Mouse (Mus musculus) midbrain, embryonic 15.5 days (tissue): ENCODE results near the gene Magi2. TPM values are rescaled to one million over a fixed set of nuclear protein-coding genes. Genes with fewer than 3 reads are reported as not detected.
A peak's percentile ranks its signal among the peaks of the same experiment; 100 is the strongest.

Source experiments
- ATAC-seq: fragments of 200-750 bp; cut with Nextera tagmentation; replicated peaks from 2 replicates; pipeline ENCODE4 v1.8.0; 2017; ENCODE audit warnings: moderate TSS enrichment
- H3K27ac ChIP-seq: fragments of 300-500 bp; sonication (generic); 2 replicates; pipeline ENCODE4 v1.5.1; 2015; ENCODE audit warnings: mild to moderate bottlenecking, inconsistent platforms
- H3K27me3 ChIP-seq: fragments of 300-500 bp; sonication (generic); replicated peaks from 2 replicates; pipeline ENCODE4 v1.6.1; 2015; ENCODE audit warnings: inconsistent platforms
- H3K36me3 ChIP-seq: fragments of 300-500 bp; sonication (generic); replicated peaks from 2 replicates; pipeline ENCODE4 v1.6.1; 2015; ENCODE audit warnings: inconsistent platforms
- H3K4me1 ChIP-seq: fragments of 300-500 bp; sonication (generic); 2 replicates; pipeline ENCODE4 v1.6.1; 2015; ENCODE audit warnings: inconsistent platforms
- H3K4me2 ChIP-seq: fragments of 300-500 bp; sonication (generic); 2 replicates; pipeline ENCODE4 v1.6.1; 2015; ENCODE audit warnings: inconsistent platforms, mild to moderate bottlenecking, moderate library complexity
- H3K4me3 ChIP-seq: fragments of 300-500 bp; sonication (generic); 2 replicates; pipeline ENCODE4 v1.5.1; 2015; ENCODE audit warnings: mild to moderate bottlenecking, inconsistent platforms
- H3K9ac ChIP-seq: fragments of 300-500 bp; sonication (generic); 2 replicates; pipeline ENCODE4 v1.6.1; 2015; ENCODE audit warnings: mild to moderate bottlenecking, inconsistent platforms
- H3K9me3 ChIP-seq: fragments of 300-500 bp; sonication (generic); 2 replicates; pipeline ENCODE4 v1.6.1; 2016; ENCODE audit warnings: inconsistent platforms
- WGBS: fragments of 180-500 bp; shearing (Covaris S2); methylation state at CpG from one replicate; pipeline ENCODE4 v1.1.7; 2015; ENCODE audit warnings: mixed read lengths; 5-methylcytosine and 5-hydroxymethylcytosine counted together
- polyA plus RNA-seq: library from polyadenylated mRNA; unstranded; fragments of >200 nt; fragmentation: Nextera tagmentation; extraction: Ambion mirVana; gene quantifications from 2 replicates; pipeline ENCODE4 v1.2.1, GENCODE M21; 2015

The Magi2 gene
- polyA plus RNA-seq, 1 experiment from 2014 or later, result 35.9 TPM

DNA sequence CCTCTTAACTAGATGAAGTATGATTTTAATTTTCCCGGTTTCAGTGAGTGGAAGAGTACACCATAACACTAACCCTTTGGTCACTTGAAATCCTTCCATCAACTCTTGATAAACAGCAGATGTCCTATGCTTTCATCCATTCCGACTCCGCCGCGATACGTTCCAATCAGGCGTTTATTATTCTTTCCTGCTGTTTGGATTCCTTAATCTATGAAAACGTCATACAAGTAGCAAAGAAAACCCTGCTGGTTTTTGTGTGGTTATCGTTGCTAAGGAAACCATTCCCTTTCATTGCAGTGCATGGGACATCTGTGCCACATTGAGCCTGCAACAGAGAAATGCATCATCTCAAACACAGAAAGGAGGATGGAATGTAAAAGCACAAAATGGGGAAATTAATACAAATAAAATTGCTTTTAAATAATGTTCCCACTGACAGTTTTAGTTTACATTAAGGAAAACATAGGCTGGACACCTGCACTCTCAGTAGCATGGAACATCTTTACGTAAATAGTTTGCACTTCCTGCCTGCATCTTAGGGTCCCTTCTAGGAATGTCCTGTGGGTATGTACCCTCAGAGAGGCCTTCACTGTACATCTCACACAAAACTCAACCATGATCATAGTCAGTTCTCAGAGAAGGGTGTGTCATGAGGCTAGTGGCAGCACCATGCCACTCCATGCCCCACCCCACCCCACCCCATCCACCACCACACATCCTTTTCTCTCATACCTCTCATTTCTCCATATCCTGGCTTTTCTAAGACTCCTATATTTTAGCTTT lies 914.0 kb downstream of the Magi2 start:
- Histone ChIP-seq H3K36me3 (no peaks in the 10 kb centered on the region), H3K4me3 (no peak overlapping the region), H3K27ac (no peak overlapping the region), H3K27me3 (no peaks in the 10 kb centered on the region), H3K4me1 (peaks cover 15% of the 10 kb centered on the region), H3K9me3 (no peaks in the 10 kb centered on the region), H3K4me2 (peak overlapping the region; percentile 27), H3K9ac (no peak overlapping the region)
- WGBS, result 19% methylated on average over 10 of the region's 10 CpGs
- peak; percentile 84 for ATAC-seq

DNA sequence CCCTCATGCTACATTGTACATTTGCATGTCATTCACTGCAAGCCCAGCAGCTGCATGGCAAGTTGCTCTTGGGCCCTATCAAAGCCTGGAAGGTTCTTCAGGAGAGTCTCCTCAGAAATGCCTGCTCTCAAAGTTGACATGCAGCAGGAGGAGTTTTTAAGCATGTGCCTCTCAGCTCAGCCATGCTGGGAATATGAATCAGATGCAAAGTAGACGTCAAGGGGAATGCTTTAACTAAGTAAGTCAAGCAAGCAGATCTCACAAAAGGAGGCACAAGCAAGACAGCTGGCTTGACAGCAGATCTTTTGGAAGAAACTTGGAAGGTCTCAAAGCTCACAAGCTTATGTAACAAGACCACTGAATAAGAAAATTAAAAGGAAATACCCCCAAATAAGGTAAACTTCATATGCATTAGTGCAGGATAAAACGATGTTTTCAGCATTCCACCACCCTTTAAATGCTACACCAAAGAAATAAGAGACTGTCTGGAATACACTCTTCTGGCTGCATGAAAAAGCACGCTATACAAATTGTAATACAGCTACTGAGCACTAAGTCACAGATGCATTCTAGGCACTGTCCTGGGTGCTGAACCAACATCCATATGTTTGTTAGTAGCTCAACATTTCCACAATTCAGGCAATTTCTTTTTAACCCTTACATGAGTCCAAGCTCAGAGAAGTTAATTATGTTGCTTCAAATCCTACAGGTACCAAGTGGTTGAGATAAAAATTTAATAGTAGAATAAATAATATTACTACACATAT lies 926.7 kb downstream of the Magi2 start:
- WGBS, result 23% methylated on average over 3 of the region's 3 CpGs
- Histone ChIP-seq H3K4me2 (no peak overlapping the region), H3K27ac (no peak overlapping the region; the same call in 1 of the 2 replicates), H3K36me3 (no peaks in the 10 kb centered on the region), H3K9ac (no peak overlapping the region), H3K4me3 (no peak overlapping the region), H3K4me1 (peaks cover 8% of the 10 kb centered on the region), H3K27me3 (no peaks in the 10 kb centered on the region), H3K9me3 (no peaks in the 10 kb centered on the region)
- 0 out of 2 replicates have a peak, but pooled peaks have one; percentile 50 for ATAC-seq

GRCm38 (mm10) chr5:20196765-20197164 lies 969.9 kb downstream of the Magi2 start:
- Histone ChIP-seq H3K27ac (peak overlapping the region; percentile 23; the same call in 1 of the 2 replicates), H3K4me2 (no peak overlapping the region), H3K27me3 (no peaks in the 10 kb centered on the region), H3K9me3 (no peaks in the 10 kb centered on the region), H3K4me3 (no peak overlapping the region), H3K36me3 (no peaks in the 10 kb centered on the region), H3K9ac (no peak overlapping the region), H3K4me1 (no peaks in the 10 kb centered on the region)
- 48% methylated on average over 5 of the region's 5 CpGs for WGBS
- ATAC-seq, result peak; percentile 80

DNA sequence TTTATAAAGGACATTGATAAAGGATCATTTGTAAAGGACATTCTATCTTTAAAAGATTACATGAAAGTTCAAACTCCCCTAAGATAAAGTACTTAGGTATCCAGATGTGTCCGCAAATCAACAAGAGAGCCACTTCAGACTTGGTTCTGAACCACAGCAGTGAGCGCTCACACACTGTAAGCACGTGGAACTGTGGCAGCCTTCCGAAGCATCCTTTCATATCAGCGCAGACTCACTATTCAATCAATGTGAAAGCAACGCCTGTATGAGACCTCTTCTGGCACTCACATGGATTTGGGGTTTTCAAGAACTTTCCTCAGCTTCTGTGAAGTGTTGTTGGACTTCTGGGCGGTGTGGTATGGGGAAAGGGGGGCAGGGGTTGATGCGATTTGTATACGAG lies 970.6 kb downstream of the Magi2 start:
- no peak for ATAC-seq
- Histone ChIP-seq H3K4me1 (no peaks in the 10 kb centered on the region), H3K36me3 (no peaks in the 10 kb centered on the region), H3K4me3 (no peak overlapping the region), H3K27ac (no peak overlapping the region), H3K9ac (no peak overlapping the region), H3K27me3 (no peaks in the 10 kb centered on the region), H3K9me3 (no peaks in the 10 kb centered on the region), H3K4me2 (no peak overlapping the region)
- 83% methylated on average over 9 of the region's 9 CpGs for WGBS

- Histone ChIP-seq H3K4me2 (no peak overlapping the region), H3K9ac (no peak overlapping the region), H3K4me1 (no peaks in the 10 kb centered on the region), H3K9me3 (no peaks in the 10 kb centered on the region), H3K27ac (no peak overlapping the region), H3K36me3 (no peaks in the 10 kb centered on the region), H3K4me3 (no peak overlapping the region), H3K27me3 (no peaks in the 10 kb centered on the region)
- no peak for ATAC-seq
- 55% methylated on average over 1 of the region's 1 CpGs for WGBS
These were observed 974.5 kb downstream of the Magi2 start for GRCm38 (mm10) chr5:20201348-20201747.

GRCm38 (mm10) chr5:20208110-20208509 lies 981.3 kb downstream of the Magi2 start:
- Histone ChIP-seq H3K36me3 (no peaks in the 10 kb centered on the region), H3K4me3 (no peak overlapping the region), H3K4me1 (no peaks in the 10 kb centered on the region), H3K27me3 (no peaks in the 10 kb centered on the region), H3K4me2 (no peak overlapping the region), H3K9me3 (no peaks in the 10 kb centered on the region), H3K27ac (no peak overlapping the region), H3K9ac (no peak overlapping the region)
- 90% methylated on average over 2 of the region's 2 CpGs for WGBS
- no peak for ATAC-seq

DNA sequence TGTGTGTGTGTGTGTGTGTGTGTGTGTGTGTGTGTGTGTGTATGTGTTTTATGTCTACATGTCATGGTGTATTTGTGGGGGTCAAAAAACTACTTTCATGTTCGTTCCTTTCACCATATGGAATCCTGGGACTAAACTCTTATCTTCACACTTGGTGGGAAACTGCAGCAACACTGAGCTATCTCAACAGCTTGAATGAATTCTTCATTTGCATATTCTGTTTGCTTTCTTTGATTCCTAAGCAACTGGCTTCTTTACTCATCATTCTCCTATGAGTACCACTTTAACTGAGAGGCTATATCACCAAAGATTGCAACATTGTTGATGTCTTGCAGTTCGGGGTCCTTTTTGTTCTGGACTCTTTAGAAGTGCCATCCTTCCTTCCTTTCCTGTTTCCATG lies 986.5 kb downstream of the Magi2 start:
- Histone ChIP-seq H3K4me3 (no peak overlapping the region), H3K27me3 (no peaks in the 10 kb centered on the region), H3K9me3 (no peaks in the 10 kb centered on the region), H3K27ac (no peak overlapping the region), H3K9ac (no peak overlapping the region), H3K4me1 (no peaks in the 10 kb centered on the region), H3K4me2 (no peak overlapping the region), H3K36me3 (no peaks in the 10 kb centered on the region)
- 86% methylated on average over 2 of the region's 2 CpGs for WGBS
- no peak for ATAC-seq

DNA sequence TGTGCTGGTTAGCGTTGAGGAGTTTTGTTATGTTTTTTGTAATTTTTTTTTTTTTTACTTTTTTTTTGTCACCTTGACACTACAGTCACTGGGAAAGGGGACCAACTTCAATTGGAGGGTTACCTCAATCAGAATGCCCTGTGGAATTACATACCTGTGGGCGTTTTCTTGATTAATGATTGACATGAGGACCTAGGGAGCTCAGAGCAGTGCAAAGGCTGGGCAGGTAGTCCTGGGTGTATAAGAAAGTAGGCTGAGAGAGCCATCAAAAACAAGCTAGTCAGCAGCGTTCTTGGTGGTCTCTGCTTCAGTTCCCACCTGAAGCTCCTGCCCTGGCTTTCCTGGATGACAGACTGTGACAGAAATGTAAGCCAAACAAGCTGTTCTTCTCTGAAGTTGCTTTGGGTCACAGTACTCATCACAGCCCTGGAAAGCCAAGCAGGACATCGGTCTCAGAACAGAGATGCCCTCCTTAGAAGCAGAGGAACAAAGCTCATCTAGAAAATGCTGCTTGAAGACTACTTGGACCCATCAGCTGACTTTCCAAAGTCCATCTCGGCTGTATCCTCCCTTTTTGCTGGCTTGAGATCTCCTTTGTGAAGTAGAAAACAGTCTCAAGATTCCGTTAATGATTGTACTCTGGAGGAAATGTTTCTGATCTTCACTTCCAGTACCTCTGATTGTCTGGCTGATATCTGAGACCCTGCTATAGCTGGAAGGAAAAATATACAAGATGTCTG lies 999.8 kb downstream of the Magi2 start:
- Histone ChIP-seq H3K36me3 (no peaks in the 10 kb centered on the region), H3K27ac (no peak overlapping the region), H3K27me3 (no peaks in the 10 kb centered on the region), H3K4me2 (no peak overlapping the region), H3K9ac (no peak overlapping the region), H3K9me3 (no peaks in the 10 kb centered on the region), H3K4me3 (no peak overlapping the region), H3K4me1 (peaks cover 34% of the 10 kb centered on the region)
- no peak for ATAC-seq
- 91% methylated on average over 6 of the region's 6 CpGs for WGBS

GRCm38 (mm10) chr5:20227912-20228762 lies 1001.3 kb downstream of the Magi2 start:
- ATAC-seq, result peak; percentile 68; the same call in 1 of the 2 replicates
- Histone ChIP-seq H3K4me2 (peak overlapping the region; percentile 34), H3K27ac (0 out of 2 replicates have a peak overlapping the region, but pooled peaks have one; percentile 27), H3K4me1 (peaks cover 28% of the 10 kb centered on the region), H3K36me3 (no peaks in the 10 kb centered on the region), H3K9ac (no peak overlapping the region), H3K27me3 (no peaks in the 10 kb centered on the region), H3K9me3 (no peaks in the 10 kb centered on the region), H3K4me3 (peak overlapping the region; percentile 29)
- 21% methylated on average over 16 of the region's 16 CpGs for WGBS

- Histone ChIP-seq H3K4me1 (peaks cover 17% of the 10 kb centered on the region), H3K9me3 (no peaks in the 10 kb centered on the region), H3K27me3 (no peaks in the 10 kb centered on the region), H3K4me3 (no peak overlapping the region), H3K9ac (no peak overlapping the region), H3K4me2 (no peak overlapping the region), H3K27ac (no peak overlapping the region), H3K36me3 (no peaks in the 10 kb centered on the region)
- ATAC-seq, result no peak
- WGBS, result 68% methylated on average over 3 of the region's 3 CpGs
These were observed 1005.1 kb downstream of the Magi2 start for GRCm38 (mm10) chr5:20231908-20232307.

DNA sequence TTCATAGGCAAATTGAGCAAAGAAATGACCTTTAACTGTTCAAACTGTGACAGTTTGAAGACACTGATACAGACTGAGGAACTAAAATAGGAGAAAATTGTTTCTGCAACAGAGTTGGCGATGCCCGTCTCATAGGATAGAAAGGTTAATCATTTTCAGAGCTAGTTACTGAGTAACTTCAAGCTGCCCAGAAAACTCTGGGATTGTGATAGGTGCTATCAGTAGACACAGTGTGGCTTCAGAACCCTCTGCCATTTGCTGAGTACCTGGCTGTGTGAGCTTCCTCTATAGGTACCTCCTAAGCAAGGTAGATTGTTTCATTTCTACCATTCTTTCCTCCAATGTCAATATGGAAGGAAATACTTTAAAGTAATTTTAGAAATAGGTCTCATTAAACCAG lies 1014.7 kb downstream of the Magi2 start:
- 90% methylated on average over 2 of the region's 2 CpGs for WGBS
- Histone ChIP-seq H3K27me3 (no peaks in the 10 kb centered on the region), H3K9me3 (no peaks in the 10 kb centered on the region), H3K4me3 (no peak overlapping the region), H3K27ac (no peak overlapping the region), H3K36me3 (no peaks in the 10 kb centered on the region), H3K9ac (no peak overlapping the region), H3K4me1 (no peaks in the 10 kb centered on the region), H3K4me2 (no peak overlapping the region)
- ATAC-seq, result no peak
